Mouse (Mus musculus) E14TG2a.4 (cell line): ENCODE data around the gene Fam83d.

ENCODE experiments used
- H3K27me3 ChIP-seq: 2 replicates; pipeline ENCODE4 v1.6.1; 2014; ENCODE audit warnings: low read length, control low read depth; ENCODE audit not compliant: insufficient read depth
- H3K36me3 ChIP-seq: 2 replicates; pipeline ENCODE4 v1.6.1; 2014; ENCODE audit warnings: low read length, control low read depth; ENCODE audit not compliant: insufficient read depth
- H3K4me1 ChIP-seq: replicated peaks from 2 replicates; pipeline ENCODE4 v1.6.1; 2014; ENCODE audit warnings: low read depth, low read length, control low read depth
- H3K4me3 ChIP-seq: replicated peaks from 2 replicates; pipeline ENCODE4 v1.5.1; 2014; ENCODE audit warnings: mild to moderate bottlenecking, low read length
- H3K9me3 ChIP-seq: 2 replicates; pipeline ENCODE4 v1.6.1; 2014; ENCODE audit warnings: low read length, control low read depth
- CTCF ChIP-seq: conservative IDR thresholded peaks from 2 replicates; pipeline ENCODE4 v1.5.1; 2014; ENCODE audit warnings: low read length
- NANOG ChIP-seq: IDR thresholded peaks from 2 replicates; pipeline ENCODE4 v1.6.1; 2014; ENCODE audit warnings: borderline replicate concordance, low read length, mixed read lengths
- POU5F1 ChIP-seq: IDR thresholded peaks from 2 replicates; pipeline ENCODE4 v1.6.1; 2014; ENCODE audit warnings: low read length, borderline replicate concordance

The Fam83d gene

GRCm38 (mm10) chr2:158815686-158816085, 47.8 kb downstream of the Fam83d start:
- TF ChIP-seq POU5F1 (no peak), CTCF (no peak), NANOG (no peak)
- Histone ChIP-seq H3K4me1 (no peaks in the 10 kb centered on the region), H3K9me3 (no peaks in the 10 kb centered on the region), H3K36me3 (peaks cover 93% of the 10 kb centered on the region), H3K27me3 (no peaks in the 10 kb centered on the region), H3K4me3 (no peak overlapping the region)

GRCm38 (mm10) chr2:158816239-158816638, 48.3 kb downstream of the Fam83d start:
- H3K9me3 ChIP-seq: no peaks in the 10 kb centered on the region
- no peaks in the 10 kb centered on the region for H3K4me1 ChIP-seq
- TF ChIP-seq POU5F1 (no peak), NANOG (no peak), CTCF (no peak)

GRCm38 (mm10) chr2:158817708-158818107, 49.8 kb downstream of the Fam83d start:
- H3K9me3 ChIP-seq: no peaks in the 10 kb centered on the region
- H3K4me1 ChIP-seq: no peaks in the 10 kb centered on the region
- H3K36me3 ChIP-seq: peaks cover 97% of the 10 kb centered on the region
- no peak overlapping the region for H3K4me3 ChIP-seq
- no peaks in the 10 kb centered on the region for H3K27me3 ChIP-seq
- TF ChIP-seq CTCF (no peak), POU5F1 (no peak), NANOG (no peak)

More at GRCm38 (mm10) chr2:158816239-158816638, 48.3 kb downstream of the Fam83d start:
- H3K4me3 ChIP-seq: no peak overlapping the region
- no peaks in the 10 kb centered on the region for H3K27me3 ChIP-seq
- peaks cover 94% of the 10 kb centered on the region for H3K36me3 ChIP-seq

- peak; percentile 34 for TF ChIP-seq CTCF
- no peak for TF ChIP-seq NANOG
- no peak for TF ChIP-seq POU5F1
- no peak overlapping the region for H3K4me3 ChIP-seq
- H3K4me1 ChIP-seq: peaks cover 12% of the 10 kb centered on the region
- H3K27me3 ChIP-seq: no peaks in the 10 kb centered on the region
- H3K36me3 ChIP-seq: peaks cover 98% of the 10 kb centered on the region
- H3K9me3 ChIP-seq: no peaks in the 10 kb centered on the region
These were observed 60.2 kb downstream of the Fam83d start for GRCm38 (mm10) chr2:158828124-158828523.

- peaks cover 98% of the 10 kb centered on the region for H3K36me3 ChIP-seq
- no peak for TF ChIP-seq NANOG
- TF ChIP-seq CTCF: no peak
- TF ChIP-seq POU5F1: no peak
- H3K4me1 ChIP-seq: peaks cover 28% of the 10 kb centered on the region
- no peaks in the 10 kb centered on the region for H3K9me3 ChIP-seq
- no peaks in the 10 kb centered on the region for H3K27me3 ChIP-seq
- no peak overlapping the region for H3K4me3 ChIP-seq
These were observed 61.9 kb downstream of the Fam83d start for GRCm38 (mm10) chr2:158829746-158830145.

GRCm38 (mm10) chr2:158833221-158833620, 65.3 kb downstream of the Fam83d start:
- Histone ChIP-seq H3K36me3 (peaks cover 99% of the 10 kb centered on the region), H3K4me1 (peaks cover 44% of the 10 kb centered on the region), H3K4me3 (no peak overlapping the region), H3K9me3 (no peaks in the 10 kb centered on the region), H3K27me3 (no peaks in the 10 kb centered on the region)
- TF ChIP-seq NANOG (no peak), POU5F1 (no peak), CTCF (no peak)

GRCm38 (mm10) chr2:158833645-158834044, 65.8 kb downstream of the Fam83d start:
- H3K4me3 ChIP-seq: no peak overlapping the region
- H3K9me3 ChIP-seq: no peaks in the 10 kb centered on the region
- peaks cover 48% of the 10 kb centered on the region for H3K4me1 ChIP-seq
- no peak for TF ChIP-seq POU5F1
- peaks cover 99% of the 10 kb centered on the region for H3K36me3 ChIP-seq
- no peaks in the 10 kb centered on the region for H3K27me3 ChIP-seq
